In genomic region chr4:149273128-149273527, GRCm38 (mm10) we compare ENCODE assay signal across 12 mouse cellular contexts. TPM values are rescaled to one million over a fixed set of nuclear protein-coding genes. Genes with fewer than 3 reads are reported as not detected.
A peak's percentile ranks its signal among the peaks of the same experiment; 100 is the strongest.
DNase-seq lines count a peak whose midpoint lies in the region; ATAC-seq and TF ChIP-seq lines count a peak whose summit lies in the region.
"Had no signal": no experiment of that assay in that cellular context is flagged by ENCODE, and none has a peak within 500 bp of the region (broad histone marks: within the 10 kb centered on the region; RNA-seq: fewer than 3 reads in every experiment).

No protein-coding gene starts in this region.

- no peak overlapping the region for H3K27ac ChIP-seq in gastrocnemius, adult 2 months
- H3K27ac ChIP-seq in lung, embryonic 14.5 days (ENCODE audit: low read depth), result no peak overlapping the region
- H3K27ac ChIP-seq: embryonic facial prominence, embryonic 15.5 days; heart, embryonic 15.5 days; midbrain, embryonic 12.5 days had no signal

- no peaks in the 10 kb centered on the region; the same call in 1 of the 2 replicates for H3K9me3 ChIP-seq in lung, embryonic 14.5 days (ENCODE audit: low read depth, low read length)
- H3K9me3 ChIP-seq: embryonic facial prominence, embryonic 15.5 days; heart, embryonic 15.5 days had no signal

- no peak for DNase-seq in gastrocnemius, adult 2 months
- no peak for DNase-seq in gastrocnemius, postnatal 10 days
- peak; percentile 70 for DNase-seq in lung, embryonic 14.5 days
- no peak for DNase-seq in lung, adult 18-20 months
- DNase-seq in MN1 (ENCODE audit: low spot score), result peak; percentile 51
- peak; percentile 68 for DNase-seq in naive thymus-derived CD4-positive, alpha-beta T cell, adult 2 months (ENCODE audit: low read depth)
- no peak for DNase-seq in layer of hippocampus, adult 9-11 months
- DNase-seq in kidney, adult 18-20 months, result no peak
- DNase-seq: adrenal gland, adult 8-10 months had no signal

- no peaks in the 10 kb centered on the region for H3K4me1 ChIP-seq in lung, embryonic 14.5 days (ENCODE audit: insufficient read depth)

- H3K4me3 ChIP-seq in gastrocnemius, adult 2 months, result no peak overlapping the region
- H3K4me3 ChIP-seq in lung, embryonic 14.5 days (ENCODE audit: low read depth, low read length), result no peak overlapping the region
- H3K4me3 ChIP-seq: embryonic facial prominence, embryonic 15.5 days; heart, embryonic 15.5 days; midbrain, embryonic 12.5 days had no signal

- H3K9ac ChIP-seq in lung, embryonic 14.5 days, result no peak overlapping the region
- H3K9ac ChIP-seq: embryonic facial prominence, embryonic 15.5 days; heart, embryonic 15.5 days; midbrain, embryonic 12.5 days had no signal

- TF ChIP-seq CTCF in gastrocnemius, adult 2 months (IDR thresholded peaks at IDR 0.05), result peak; percentile 54
- TF ChIP-seq CTCF in lung, embryonic 14.5 days (IDR thresholded peaks at IDR 0.05; ENCODE audit: low read depth), result peak; percentile 49

- H3K4me2 ChIP-seq in lung, embryonic 14.5 days, result no peak overlapping the region
- H3K4me2 ChIP-seq: embryonic facial prominence, embryonic 15.5 days; heart, embryonic 15.5 days; midbrain, embryonic 12.5 days had no signal

- no peak for ATAC-seq in lung, embryonic 14.5 days (ENCODE audit: insufficient read depth)

- peaks cover 61% of the 10 kb centered on the region for H3K36me3 ChIP-seq in lung, embryonic 14.5 days (ENCODE audit: insufficient read depth)

- intact Hi-C loops in gastrocnemius, adult 2 months (cut with DNase I), result no loop called here

- no peaks in the 10 kb centered on the region for H3K27me3 ChIP-seq in lung, embryonic 14.5 days (ENCODE audit: insufficient read depth, low read length)
- H3K27me3 ChIP-seq: embryonic facial prominence, embryonic 15.5 days; heart, embryonic 15.5 days; midbrain, embryonic 12.5 days had no signal

- 98% methylated on average over 1 of the region's 1 CpGs for WGBS in lung, embryonic 14.5 days

RNA-seq across cellular contexts. Expression of gene Kif1b, which starts 34.4 kb away (rescaled TPM):
- 100 to 1,000 TPM; 256 to 358 TPM for total RNA-seq in gastrocnemius, adult 2 months (2021)
- total RNA-seq in gastrocnemius, postnatal 10 days (2021), result 100 to 1,000 TPM; 245 to 257 TPM
- polyA plus RNA-seq in lung, embryonic 14.5 days (2014; fragmentation: Nextera tagmentation; extraction: Ambion mirVana), result 38.9 and 39.7 TPM in 2 replicates

Comparison
In these comparisons a context has a peak if more than half of its experiments do, and no peak if none do; other contexts are left out.
1. DNase-seq: peak in lung, embryonic 14.5 days (single experiment), MN1 (single experiment) and naive thymus-derived CD4-positive, alpha-beta T cell, adult 2 months (single experiment); none in gastrocnemius, adult 2 months (single experiment), gastrocnemius, postnatal 10 days (single experiment), lung, adult 18-20 months (0 of 2), layer of hippocampus, adult 9-11 months (single experiment) and kidney, adult 18-20 months (single experiment).